Mouse (Mus musculus): ENCODE measurements around the gene Rims1.

DNA sequence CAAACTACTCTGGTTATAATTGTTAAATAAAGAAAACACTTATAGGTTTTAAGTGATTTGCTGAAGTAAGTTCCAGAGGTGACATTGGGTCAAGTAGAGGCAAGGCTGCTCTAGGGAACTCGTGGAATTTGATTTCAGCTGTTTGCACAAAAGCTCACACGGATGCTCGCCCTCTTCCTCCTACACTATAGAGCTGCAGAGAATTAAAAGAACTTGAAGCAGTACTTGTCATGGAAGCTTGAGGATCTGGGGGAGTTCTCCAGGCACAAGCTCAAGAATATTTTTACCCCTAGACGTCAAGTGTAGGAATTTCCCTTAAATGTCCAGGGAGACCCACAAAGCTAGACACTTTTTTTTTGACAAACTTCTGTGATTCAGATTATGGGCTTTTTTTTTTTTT, 42.4 kb downstream of the Rims1 start:
- TF ChIP-seq EP300 (IDR thresholded peaks at IDR 0.05; ENCODE audit: insufficient read depth, low read depth, low read length) (no peak), CTCF (IDR thresholded peaks at IDR 0.05; ENCODE audit: low read depth, low read length) (no peak)
